Mouse (Mus musculus) CD8-positive naive resting alpha-beta T cell, adult 2 months (primary cell): ENCODE data around the gene Inip.

Experiments
- DNase-seq, 2 experiments: peaks; one replicate each; pipeline ENCODE4 v3.0.0; 2022; ENCODE audit warnings: low read depth in 2 of 2, low spot score in 2 of 2

Inip gene

GRCm38 (mm10) chr4:59801489-59801888, at the start of gene Inip:
Inip (minus strand) TSS chr4:59801589.
- no peak for DNase-seq

DNA sequence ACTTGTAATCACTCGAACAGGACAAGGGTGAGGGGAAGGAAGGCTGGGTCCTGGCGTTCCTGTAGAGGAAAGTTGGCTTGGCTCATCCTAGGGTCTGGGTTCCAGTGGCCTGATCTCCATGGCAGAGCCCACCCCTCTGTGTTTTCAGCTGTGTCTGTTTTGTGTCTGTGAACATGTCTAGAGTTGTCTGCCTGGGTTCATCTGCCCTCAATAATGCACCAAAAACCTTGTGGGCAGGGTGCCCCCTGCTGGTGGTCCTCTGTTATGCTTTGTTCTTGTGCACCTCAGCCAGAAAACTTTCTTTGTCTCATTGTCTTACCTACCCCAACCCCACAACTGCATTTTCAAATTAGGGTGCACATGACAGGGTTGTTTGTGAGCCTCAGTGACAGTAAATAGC, 48.8 kb upstream of the Inip start:
- peak; percentile 74 to 86 for DNase-seq

DNA sequence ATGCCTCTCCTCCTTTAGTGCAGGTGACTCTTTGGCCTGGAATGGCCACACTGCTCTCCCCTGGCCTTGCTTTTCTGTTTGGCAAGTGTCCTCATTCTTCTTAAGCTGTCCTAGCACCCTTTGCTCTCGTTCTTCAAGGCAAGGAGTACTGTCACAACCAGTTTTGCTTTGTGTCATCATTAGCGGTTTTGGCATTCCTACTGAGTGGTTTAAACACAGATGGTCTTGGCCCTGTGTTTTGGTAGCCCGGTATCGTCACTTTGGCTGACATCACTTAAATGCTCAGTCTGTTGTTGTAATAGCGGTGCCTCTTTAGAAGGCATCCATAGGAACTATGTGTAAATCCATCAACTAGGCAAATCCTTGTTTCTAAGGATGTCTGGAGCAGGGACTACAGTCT, 46.1 kb upstream of the Inip start:
- no peak for DNase-seq

GRCm38 (mm10) chr4:59845245-59845637, 43.9 kb upstream of the Inip start:
- DNase-seq: no peak

DNA sequence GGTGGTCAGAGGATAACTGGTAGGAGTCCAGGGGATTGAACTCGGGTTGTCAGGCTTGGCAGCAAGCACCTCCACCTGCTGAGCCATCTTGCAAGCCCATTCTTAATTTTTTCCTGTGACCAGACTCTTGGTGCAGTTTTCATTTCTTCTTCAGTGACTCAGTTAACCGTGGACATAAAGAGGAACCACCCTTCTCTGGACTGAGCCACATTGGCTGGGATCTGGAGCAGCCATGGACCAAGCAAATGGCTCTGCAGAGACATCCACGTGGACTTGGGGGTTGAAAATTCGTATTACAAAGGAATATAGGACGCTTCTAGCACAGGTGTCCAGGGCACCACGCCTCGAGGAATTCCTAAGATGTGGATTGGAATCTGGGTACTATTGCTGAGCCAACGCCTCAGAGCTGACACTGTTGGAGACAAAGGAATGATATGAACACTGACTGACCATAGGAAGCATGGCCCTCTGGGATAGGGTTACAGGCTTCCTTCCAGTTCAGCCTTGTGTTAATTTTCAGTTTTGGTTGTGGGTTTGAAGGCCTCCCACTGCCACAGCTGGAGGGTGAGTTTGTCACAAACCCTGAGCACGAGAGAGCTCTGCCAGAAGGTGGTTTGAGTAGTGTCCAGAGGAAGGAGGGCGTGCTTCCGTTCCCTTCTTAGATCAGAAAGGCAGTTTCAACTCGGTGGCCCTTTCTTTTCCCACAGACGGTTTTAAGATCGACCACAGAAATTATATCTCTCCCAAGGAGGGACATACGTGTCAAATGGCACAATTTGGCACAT, 43.3 kb upstream of the Inip start:
- DNase-seq: no peak

GRCm38 (mm10) chr4:59837659-59838058, 36.3 kb upstream of the Inip start:
- no peak for DNase-seq

- DNase-seq: no peak
These were observed 31.4 kb upstream of the Inip start for GRCm38 (mm10) chr4:59832810-59833209.

DNA sequence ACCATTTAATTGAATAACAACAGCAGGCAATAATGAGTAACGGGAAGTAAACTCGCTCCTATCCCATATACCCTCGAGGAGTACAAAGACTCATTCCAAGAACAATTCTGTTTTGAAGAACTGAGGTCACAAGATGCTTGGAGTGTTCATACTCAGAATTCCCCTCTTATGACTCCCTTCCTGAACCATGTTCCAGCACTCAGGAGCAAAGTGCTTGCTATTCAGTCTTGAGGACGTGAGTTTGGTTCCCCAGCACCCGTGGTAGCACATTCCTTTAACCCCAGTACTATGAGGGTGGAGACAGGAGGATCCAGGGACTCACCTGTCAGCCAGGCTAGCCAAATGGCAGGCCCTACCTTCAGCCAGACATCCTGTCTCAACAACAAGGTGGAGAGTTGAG, 29.6 kb upstream of the Inip start:
- no peak for DNase-seq

GRCm38 (mm10) chr4:59829072-59829471, 27.7 kb upstream of the Inip start:
- no peak for DNase-seq

DNA sequence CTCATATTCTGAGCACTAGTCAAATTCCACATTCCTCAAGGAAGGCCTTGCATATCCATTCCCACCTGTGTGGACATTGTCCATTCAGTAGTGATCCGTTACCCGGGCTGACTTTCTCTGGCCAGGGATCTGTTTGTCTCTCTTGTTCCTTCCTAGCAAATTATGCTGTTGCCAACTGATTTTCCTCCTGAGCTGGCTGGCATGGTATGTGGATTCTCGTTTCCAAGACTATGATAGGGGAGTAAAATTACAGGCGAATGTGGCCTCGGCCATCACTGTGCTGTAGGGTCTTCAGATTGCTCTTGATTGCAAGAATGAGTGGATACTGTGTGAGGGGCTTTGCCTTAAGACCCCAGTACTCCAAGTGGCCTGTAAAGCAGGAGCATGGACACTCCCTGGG, 25.0 kb upstream of the Inip start:
- DNase-seq: no peak

- DNase-seq: no peak
These were observed 24.2 kb upstream of the Inip start for GRCm38 (mm10) chr4:59825634-59826033.

GRCm38 (mm10) chr4:59824860-59825259, 23.5 kb upstream of the Inip start:
- DNase-seq: peak in 1 of 2 experiments; percentile 5

- no peak for DNase-seq
These were observed 22.1 kb upstream of the Inip start for GRCm38 (mm10) chr4:59823470-59823869.

GRCm38 (mm10) chr4:59822119-59822518, 20.7 kb upstream of the Inip start:
- DNase-seq: no peak

GRCm38 (mm10) chr4:59821516-59821915, 20.1 kb upstream of the Inip start:
- no peak for DNase-seq

DNA sequence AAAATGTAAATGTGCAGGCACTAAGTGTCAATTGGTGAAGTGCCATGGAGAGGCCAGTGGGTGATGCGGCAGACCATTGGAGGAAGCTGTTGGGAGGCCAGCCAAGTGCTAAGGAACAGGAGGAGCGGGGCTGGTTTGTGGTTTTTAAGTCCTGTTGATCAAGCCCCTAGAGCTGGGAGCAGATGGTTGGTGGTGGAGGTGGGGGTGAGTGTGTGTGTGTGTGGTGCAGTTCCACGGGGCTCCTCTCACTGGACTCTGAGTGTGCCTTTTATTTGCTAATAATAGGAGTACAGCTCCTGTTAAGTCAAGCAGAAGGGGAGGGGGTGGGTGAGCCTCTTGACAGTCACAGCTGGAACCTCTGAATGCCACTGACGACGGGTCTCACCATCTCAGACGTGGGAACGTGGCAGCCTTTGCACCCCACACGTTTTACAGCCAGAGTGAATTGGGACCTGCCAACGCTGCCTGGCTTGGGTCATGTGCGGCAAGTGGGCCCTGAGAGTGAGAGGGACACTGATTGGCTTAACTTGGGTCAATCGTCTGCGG, 18.2 kb upstream of the Inip start:
- DNase-seq: no peak

DNA sequence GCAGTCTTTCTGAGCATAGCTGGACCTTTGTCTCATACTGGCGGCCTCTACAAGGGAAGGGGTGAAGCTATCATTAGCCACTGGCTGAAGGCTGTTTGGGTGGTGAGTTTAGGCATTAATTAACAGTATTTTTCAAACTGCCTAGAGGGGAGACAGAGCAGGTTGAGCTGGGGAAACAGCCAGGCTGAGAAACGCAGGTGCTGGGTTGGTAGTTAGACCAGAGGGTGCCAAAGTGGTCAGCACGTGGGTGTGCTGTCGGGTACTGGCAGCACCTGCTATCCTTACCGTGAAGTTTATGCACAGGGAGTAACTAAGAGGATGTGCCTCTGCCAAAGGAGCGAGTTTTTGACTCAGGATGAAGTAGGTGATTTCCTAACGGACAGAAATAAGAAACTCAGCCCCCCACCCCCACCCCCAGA, 17.7 kb upstream of the Inip start:
- no peak for DNase-seq

DNA sequence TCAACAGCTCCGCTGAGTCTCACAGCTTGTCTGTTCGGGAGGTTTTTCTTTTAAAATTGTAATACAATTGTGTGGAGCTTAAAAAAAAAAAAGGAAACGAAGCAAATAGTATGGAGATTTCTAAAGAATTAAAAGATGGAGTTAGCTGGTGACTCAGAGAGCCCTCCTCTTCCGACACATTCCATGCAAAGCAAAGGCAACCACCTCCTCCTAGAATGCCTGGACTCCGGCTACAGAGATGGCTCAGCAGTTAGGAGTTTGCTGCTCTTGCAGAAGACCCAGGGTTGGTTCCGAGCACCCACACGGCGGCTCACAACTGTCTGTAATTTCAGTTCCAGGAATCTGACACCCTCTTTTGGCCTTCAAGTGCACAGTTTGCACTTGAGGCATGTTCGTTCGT, 17.1 kb upstream of the Inip start:
- no peak for DNase-seq

DNA sequence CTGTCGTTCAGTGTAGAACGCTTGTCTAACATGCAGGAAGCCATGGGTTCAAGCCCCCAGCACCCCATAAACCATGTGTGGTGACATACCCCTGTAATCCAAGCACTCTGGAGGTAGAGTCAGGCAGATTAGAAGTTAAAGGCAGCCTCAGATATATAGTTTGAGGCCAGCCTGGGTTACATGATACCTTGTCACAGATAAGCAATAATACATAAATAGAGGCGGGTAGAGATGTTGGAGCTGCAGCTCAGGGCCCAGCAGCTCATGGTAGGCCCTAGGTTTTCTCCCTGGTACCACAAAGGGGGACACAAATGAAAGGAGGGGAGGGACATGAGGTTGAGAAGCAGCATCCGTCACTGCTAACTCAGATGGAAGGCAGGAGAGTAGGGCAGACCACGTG, 16.4 kb upstream of the Inip start:
- DNase-seq: no peak

DNA sequence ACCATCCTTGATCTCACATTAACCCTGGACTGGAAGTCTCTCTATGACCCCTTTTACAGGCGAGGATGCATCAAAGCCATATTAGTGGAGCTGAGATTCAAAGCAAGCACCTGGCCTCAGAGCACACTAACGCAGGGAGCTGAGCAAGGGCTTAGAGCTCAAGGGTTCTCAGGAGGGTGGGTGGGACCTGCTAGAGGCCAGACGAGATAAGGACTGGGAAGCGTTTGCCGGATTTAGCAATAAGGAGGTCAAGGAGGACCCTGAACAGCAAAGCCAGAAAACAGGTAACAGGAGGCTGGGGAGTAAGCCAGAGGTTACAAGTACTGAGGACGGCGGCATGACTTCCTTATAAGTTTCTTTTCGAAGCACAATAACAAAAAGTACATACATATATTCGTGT, 15.1 kb upstream of the Inip start:
- no peak for DNase-seq

DNA sequence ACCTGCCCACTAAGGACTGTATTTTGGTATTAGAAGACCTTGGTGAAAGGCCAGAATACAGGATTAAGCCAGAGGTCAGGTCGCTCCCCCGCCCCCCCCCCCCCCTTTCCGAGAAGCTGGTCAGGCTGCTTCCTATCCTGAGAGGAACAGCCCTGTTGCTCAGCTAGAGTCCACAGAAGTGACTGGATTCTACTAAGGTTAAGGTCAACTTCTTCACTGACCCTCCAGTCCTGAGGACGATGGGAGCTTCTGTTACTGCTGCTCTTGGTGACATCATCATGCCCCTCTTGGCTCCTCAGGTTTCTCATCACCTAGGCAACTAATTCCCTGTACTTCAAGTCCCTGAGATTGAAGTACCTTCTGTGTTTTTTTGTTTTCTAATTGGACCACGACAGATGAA, 14.6 kb upstream of the Inip start:
- DNase-seq: no peak

- no peak for DNase-seq
These were observed 13.9 kb upstream of the Inip start for GRCm38 (mm10) chr4:59815121-59815810.
